Mouse (Mus musculus): ENCODE measurements around the gene Rgl1.

Gene Rgl1

DNA sequence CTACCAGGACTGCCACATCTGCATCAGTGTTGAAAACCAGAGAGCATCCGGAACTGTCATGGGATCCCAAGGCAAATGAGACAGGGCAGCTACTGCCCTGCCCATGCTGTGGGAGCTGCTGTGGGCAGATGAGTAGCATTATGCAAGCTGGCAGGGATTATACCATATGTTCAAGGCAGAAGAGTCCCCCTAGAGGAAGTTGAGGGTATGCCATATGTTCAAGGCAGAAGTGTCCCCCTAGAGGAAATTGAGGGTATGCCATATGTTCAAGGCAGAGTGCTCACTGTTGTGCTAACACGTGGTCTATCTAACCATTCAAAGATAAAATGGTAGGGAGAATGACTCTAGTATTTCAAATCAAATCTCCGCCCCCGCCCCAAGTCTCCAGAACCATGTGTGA, 254.9 kb downstream of the Rgl1 start:
- DNase-seq (ENCODE audit: low spot score), result no peak

DNA sequence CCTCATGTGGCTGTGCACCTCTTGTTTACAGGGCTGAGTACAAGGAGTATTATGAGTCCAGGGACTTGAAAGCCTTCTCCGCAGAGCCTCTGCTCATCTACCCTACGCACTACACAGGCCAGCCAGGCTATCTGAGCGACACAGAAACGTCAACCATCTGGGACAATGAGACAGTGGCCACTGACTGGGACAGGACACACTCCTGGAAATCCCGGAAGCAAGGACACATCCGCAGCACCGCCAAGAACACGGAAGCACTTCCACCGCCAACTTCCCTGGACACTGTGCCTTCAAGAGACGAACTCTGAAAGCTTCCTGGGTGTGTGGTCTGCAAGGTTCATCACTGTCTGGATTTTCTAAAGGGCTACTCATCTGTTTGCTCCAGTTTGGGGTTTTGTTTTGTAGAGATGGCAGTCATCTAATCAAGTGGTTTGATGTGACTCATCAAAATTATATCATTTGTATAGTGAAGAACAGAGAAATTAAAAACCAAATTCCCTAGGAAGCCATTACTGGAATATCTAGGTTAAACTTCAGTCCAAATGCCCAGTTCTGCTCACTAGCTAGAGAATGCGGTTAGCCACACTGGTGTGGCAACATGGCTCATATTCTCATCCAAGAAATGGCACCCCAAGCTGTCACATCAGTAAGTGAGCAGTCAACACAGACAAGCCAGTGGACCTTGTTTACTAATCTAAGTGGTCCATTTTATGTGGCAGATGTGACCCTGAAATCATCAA, 257.5 kb downstream of the Rgl1 start:
- DNase-seq (ENCODE audit: low spot score), result no peak

DNA sequence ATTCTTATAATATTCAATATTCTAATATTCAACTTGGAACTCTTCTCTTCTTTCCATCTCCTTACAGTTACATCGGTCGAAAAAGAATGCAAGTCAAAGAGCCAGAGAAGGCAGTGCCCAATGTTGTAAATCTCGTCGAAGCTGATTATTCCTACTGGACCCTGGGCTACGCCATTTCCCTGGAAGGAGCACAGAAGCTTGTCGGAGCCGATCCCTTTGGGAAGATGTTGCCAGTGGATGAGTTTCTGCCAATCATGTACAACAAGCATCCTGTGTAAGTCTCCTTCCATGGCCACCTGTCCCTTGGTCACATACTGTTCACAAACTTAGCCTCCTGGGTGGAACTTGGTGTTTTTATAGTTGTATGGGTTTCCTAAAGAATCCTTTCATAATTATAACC, 259.4 kb downstream of the Rgl1 start:
- no peak for DNase-seq (ENCODE audit: low spot score)

DNA sequence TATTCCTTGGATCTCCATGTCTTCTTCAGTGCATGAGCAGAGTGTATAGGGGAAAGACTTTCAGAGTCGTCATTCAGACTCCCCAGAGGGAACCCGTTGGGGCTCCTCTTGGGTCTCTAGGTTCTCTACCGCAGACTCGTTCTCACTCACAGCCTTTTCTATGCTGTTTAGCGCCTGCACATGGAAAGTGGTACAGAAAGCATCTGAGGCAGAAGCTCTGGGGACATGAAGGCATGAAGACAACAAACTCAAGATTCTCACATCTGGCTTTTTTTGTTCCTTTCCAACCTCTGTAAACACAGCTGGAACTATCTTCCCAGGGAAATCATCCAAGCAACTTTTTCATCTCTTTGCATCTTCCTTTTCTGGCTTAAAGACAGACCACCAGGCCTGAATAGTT, 260.0 kb downstream of the Rgl1 start:
- no peak for DNase-seq (ENCODE audit: low spot score)

DNA sequence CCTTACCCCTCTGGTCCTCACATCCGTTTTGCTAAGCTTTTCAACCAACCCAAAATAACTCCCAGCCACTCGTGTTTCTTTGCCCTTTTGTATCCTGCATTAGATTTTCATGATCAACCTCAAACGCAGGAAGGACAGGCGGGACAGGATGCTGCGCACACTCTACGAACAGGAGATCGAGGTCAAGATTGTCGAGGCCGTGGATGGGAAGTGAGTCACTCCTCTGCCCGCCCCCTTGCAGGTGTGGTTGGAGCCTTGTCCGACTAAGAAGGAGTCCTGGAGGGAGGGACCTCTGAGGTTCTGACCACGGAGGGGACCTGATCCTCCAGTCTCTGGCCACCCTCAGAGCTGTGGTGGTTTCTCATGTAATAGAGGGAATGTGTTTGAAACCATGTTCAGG, 266.3 kb downstream of the Rgl1 start:
- DNase-seq (ENCODE audit: low spot score), result no peak

DNA sequence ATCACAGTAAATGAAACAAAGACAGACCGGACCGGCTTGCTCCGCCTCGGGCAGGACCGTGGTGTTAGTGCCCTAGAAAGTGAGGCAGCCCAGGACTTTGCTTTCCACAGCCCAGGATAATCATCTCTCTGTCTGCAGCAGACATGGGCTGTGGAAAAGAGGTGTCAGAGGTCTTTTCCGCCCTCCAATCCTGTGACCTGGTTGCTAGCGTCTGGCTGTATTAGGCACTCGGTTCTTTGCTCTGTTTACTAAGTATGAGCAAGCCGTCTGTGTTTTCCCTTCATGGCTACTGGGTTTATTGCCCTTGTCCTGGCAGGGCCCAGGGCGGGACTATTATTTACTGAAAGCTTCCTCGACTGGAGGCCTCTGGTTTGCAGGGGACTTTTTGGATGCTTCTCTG, 268.6 kb downstream of the Rgl1 start:
- DNase-seq (ENCODE audit: low spot score), result no peak

DNA sequence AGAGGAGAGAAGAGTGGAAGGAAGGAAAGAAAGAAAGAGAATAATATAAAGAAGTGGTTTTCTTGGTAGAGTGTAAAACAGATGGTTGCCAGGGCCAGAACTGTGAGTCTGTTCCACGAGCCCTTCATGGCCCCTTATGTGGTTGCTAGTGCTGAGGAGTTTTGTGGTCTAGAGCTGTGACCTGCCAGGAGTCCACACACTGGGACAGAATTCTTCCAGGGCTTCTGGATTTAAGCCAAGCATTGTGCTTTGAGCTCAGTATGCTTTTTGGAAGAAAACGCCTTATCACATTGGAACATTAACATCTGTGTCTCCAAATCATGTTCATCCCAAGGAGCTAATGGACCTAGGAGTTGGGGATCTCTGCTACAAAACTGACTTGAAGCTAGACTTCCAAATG, 269.3 kb downstream of the Rgl1 start:
- DNase-seq (ENCODE audit: low spot score), result no peak

DNA sequence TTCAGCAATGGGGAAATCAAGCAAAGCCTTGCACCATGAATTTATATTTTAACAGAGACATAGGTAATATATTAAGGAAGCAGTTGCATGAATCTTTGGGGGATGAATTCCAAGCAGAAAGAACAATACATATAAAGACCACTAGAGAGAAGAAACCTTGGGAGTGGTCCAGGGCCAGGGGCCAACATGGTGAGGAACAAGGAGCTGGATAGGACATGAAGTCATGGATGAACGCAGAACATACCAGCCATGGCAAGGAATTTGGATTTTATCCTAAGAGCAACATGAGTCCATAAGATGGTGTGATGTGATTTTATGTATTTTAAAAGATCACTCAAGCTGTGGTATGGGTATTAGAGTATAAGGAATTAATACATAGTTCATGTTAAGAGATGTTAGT, 273.9 kb downstream of the Rgl1 start:
- no peak for DNase-seq (ENCODE audit: low spot score)

DNA sequence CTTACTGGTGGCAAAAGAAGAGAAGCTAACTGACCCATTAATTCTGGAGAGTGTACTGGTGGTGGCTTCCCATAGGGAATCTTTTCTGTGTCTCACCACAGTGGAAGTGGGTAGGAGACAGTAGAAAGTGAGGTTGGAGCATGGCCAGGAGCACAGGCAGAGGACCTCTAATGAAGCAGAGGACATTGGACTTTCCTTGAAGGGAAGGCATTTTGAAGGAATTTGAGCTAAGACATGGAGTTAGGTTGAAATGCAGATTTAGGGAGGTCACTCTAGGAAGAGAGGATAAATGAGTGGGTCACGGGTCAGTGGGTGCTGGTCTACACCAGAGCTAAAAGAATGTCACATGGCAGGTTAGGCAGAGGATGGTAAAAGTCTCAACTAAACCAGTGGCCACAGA, 275.3 kb downstream of the Rgl1 start:
- no peak for DNase-seq (ENCODE audit: low spot score)

DNA sequence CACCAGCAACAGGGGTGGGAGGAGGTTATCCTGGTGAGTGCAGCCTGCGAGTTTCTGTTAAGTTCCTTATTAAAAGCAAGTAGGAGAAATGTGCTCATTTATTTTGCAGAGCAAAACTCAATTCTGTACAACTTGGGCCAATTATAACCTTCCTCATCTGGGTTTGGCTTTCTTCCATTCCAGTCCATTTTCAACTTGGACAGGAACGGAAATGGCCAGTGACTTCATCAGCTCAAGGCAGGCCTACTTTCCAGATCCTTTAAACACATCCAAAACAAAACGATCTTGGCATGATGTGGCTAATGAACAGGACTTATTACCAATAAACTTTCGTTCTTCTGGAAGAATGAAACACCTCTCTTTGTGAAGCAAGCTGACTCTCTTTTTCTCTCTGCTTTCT, 290.0 kb downstream of the Rgl1 start:
- DNase-seq (ENCODE audit: low spot score), result no peak

DNA sequence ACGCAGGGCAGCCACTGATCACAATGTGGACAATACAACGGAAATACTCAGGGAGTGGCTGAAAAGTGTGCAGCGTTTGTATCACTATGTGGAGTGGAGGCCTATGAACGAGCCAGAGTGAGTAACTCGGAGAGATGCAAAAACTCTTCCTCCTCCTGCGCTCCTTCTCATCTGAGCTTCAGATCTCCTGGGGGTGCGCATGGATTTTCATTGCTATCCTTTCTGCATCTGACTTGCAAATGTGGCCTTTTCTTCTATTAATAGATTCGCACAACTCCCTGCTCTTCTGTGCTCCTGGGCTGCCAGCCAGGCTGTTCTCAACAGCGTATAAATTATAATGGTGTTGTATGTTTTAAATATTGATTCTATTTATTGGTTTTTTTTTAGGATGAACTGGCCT, 297.7 kb downstream of the Rgl1 start:
- DNase-seq (ENCODE audit: low spot score), result no peak

Measured in urinary bladder, postnatal 25 days (tissue).